Mouse (Mus musculus): ENCODE results near the gene Cyp26b1.

DNA sequence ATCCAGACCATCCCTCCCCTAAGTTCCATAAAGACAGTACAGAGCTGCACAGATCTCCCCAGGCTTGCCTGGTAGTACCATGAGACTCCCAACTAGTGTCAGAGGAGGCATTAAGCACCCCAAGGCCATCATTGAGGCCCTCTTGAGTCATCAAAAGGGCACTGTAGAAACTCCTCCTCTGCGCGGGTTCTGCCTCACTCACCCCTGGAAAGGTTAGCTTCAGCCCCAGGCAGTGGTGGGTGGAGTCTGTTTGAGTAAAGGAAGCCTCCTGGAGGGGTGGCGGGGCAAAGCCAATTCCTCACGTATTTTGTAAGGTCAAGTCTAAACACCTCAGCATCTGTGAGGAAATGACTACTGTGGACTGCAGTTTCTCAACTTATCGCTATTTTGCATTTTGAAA, 50.2 kb downstream of the Cyp26b1 start:
- TF ChIP-seq POLR2A (IDR thresholded peaks at IDR 0.05; ENCODE audit: insufficient read length, low read depth) (no peak), MYOD1 (IDR thresholded peaks at IDR 0.05; ENCODE audit: control insufficient read depth in 1 of 3, insufficient read length in 2 of 3, low read depth in 2 of 3) (no peak), MAX (IDR thresholded peaks at IDR 0.05; ENCODE audit: low read depth) (no peak), SRF (IDR thresholded peaks at IDR 0.05; ENCODE audit: control insufficient read depth, insufficient read length, low read depth) (no peak), USF1 (IDR thresholded peaks at IDR 0.05; ENCODE audit: low read depth) (no peak), MYOG (IDR thresholded peaks at IDR 0.05; ENCODE audit: control insufficient read depth in 1 of 3, insufficient read depth in 1 of 3, insufficient read length in 2 of 3, low read depth in 2 of 3) (no peak), E2F4 (IDR thresholded peaks at IDR 0.05; ENCODE audit: insufficient read depth) (no peak), CEBPB (IDR thresholded peaks at IDR 0.05; ENCODE audit: insufficient read depth, poor library complexity, severe bottlenecking) (no peak), TCF12 (IDR thresholded peaks at IDR 0.05; ENCODE audit: insufficient read depth, poor library complexity, severe bottlenecking) (no peak), POLR2AphosphoS2 (IDR thresholded peaks at IDR 0.05; ENCODE audit: insufficient read length, low read depth) (no peak), REST (IDR thresholded peaks at IDR 0.05; ENCODE audit: insufficient read depth, insufficient read length) (no peak), TCF3 (IDR thresholded peaks at IDR 0.05; ENCODE audit: insufficient read length, low read depth) (no peak)
